Mouse (Mus musculus) megakaryocyte, embryonic 14.5 days (primary cell): ENCODE data around the gene Ssbp2.

Experiments
- FLI1 ChIP-seq: IDR thresholded peaks from 2 replicates; pipeline ENCODE4 v1.6.1; 2012; ENCODE audit warnings: low read length, inconsistent platforms, mixed read lengths
- GATA1 ChIP-seq: IDR thresholded peaks from 3 replicates; pipeline ENCODE4 v1.6.1; 2012; ENCODE audit warnings: mixed read lengths, low read length, inconsistent platforms, borderline replicate concordance

- TF ChIP-seq GATA1 (no peak), FLI1 (no peak)
Measured at GRCm38 (mm10) chr13:91448936-91449335, 11.1 kb upstream of the Ssbp2 start.
